Mouse (Mus musculus): ENCODE data around the gene Gfpt2. TPM values are rescaled to one million over a fixed set of nuclear protein-coding genes. Genes with fewer than 3 reads are reported as not detected.

Gene Gfpt2
- polyA plus RNA-seq, 1 experiment from 2014 or later: 4.9 TPM

DNA sequence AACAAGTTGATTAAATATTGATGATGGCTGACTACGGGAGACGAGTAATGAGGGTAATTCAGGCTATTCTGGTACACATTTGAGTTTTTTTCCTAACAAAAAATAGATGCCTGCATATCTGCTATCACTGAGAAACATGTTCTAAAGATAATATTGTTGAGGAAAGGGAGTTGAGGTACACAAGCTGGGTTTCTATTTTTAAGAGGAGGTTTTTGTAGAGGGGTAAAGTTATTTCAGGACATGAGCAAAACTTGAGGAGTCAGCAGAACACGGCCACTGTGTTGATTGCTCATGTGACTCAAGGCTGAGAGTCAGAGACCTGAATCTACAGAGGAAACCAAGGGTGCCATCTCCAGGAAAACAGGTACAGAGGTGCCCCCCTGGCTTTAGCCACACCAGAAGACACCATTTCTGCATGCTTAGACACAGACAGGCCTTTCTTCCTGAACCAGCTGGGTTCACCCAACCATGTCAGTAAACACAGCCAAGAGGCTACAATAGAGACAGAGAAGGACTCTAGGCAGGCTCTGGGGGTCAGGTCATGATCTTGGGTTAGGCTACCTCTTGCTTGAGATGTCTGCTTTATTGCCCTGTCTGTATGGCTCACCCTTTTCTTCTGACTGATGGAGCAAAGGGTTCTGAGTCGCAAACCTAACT, 13.7 kb upstream of the Gfpt2 start:
- WGBS: 81% methylated on average over 4 of the region's 4 CpGs
- ATAC-seq (ENCODE audit: low read depth): no peak
- H3K27me3 ChIP-seq (ENCODE audit: control insufficient read depth, insufficient read depth, low read length): no peaks in the 10 kb centered on the region
- no peak overlapping the region for H3K9ac ChIP-seq (replicated peaks; ENCODE audit: low read depth, low read length)
- H3K4me3 ChIP-seq (ENCODE audit: low read depth, low read length): no peak overlapping the region
- no peak overlapping the region for H3K27ac ChIP-seq (ENCODE audit: low read depth, low read length)
- H3K4me2 ChIP-seq (ENCODE audit: low read depth, low read length): no peak overlapping the region
- H3K9me3 ChIP-seq (ENCODE audit: control insufficient read depth, low read length): no peaks in the 10 kb centered on the region
- no peaks in the 10 kb centered on the region for H3K36me3 ChIP-seq (ENCODE audit: control insufficient read depth, insufficient read depth, low read length)
- no peaks in the 10 kb centered on the region for H3K4me1 ChIP-seq (ENCODE audit: control insufficient read depth, insufficient read depth, low read length)

GRCm38 (mm10) chr11:49781833-49782399, 12.1 kb upstream of the Gfpt2 start:
- no peak overlapping the region for H3K9ac ChIP-seq (replicated peaks; ENCODE audit: low read depth, low read length)
- H3K4me1 ChIP-seq (ENCODE audit: control insufficient read depth, insufficient read depth, low read length): no peaks in the 10 kb centered on the region
- ATAC-seq (ENCODE audit: low read depth): no peak
- H3K36me3 ChIP-seq (ENCODE audit: control insufficient read depth, insufficient read depth, low read length): no peaks in the 10 kb centered on the region
- no peaks in the 10 kb centered on the region for H3K9me3 ChIP-seq (ENCODE audit: control insufficient read depth, low read length)
- no peak overlapping the region for H3K27ac ChIP-seq (ENCODE audit: low read depth, low read length)
- no peak overlapping the region for H3K4me2 ChIP-seq (ENCODE audit: low read depth, low read length)
- WGBS: 81% methylated on average over 6 of the region's 6 CpGs
- no peak overlapping the region for H3K4me3 ChIP-seq (ENCODE audit: low read depth, low read length)
- no peaks in the 10 kb centered on the region for H3K27me3 ChIP-seq (ENCODE audit: control insufficient read depth, insufficient read depth, low read length)

- no peaks in the 10 kb centered on the region for H3K4me1 ChIP-seq (ENCODE audit: control insufficient read depth, insufficient read depth, low read length)
- no peak overlapping the region for H3K4me3 ChIP-seq (ENCODE audit: low read depth, low read length)
- H3K9me3 ChIP-seq (ENCODE audit: control insufficient read depth, low read length): no peaks in the 10 kb centered on the region
- H3K4me2 ChIP-seq (ENCODE audit: low read depth, low read length): no peak overlapping the region
- no peak; the same call in 1 of the 2 replicates for ATAC-seq (ENCODE audit: low read depth)
- no peak overlapping the region for H3K9ac ChIP-seq (replicated peaks; ENCODE audit: low read depth, low read length)
- peaks cover 2% of the 10 kb centered on the region for H3K27me3 ChIP-seq (ENCODE audit: control insufficient read depth, insufficient read depth, low read length)
- 4% methylated on average over 14 of the region's 14 CpGs for WGBS
- H3K27ac ChIP-seq (ENCODE audit: low read depth, low read length): no peak overlapping the region
- no peaks in the 10 kb centered on the region for H3K36me3 ChIP-seq (ENCODE audit: control insufficient read depth, insufficient read depth, low read length)
Measured at GRCm38 (mm10) chr11:49793131-49793530, 847 bp upstream of the Gfpt2 start.

- Histone ChIP-seq H3K27ac (ENCODE audit: low read depth, low read length) (no peak overlapping the region), H3K27me3 (ENCODE audit: control insufficient read depth, insufficient read depth, low read length) (peaks cover 2% of the 10 kb centered on the region), H3K36me3 (ENCODE audit: control insufficient read depth, insufficient read depth, low read length) (no peaks in the 10 kb centered on the region), H3K9me3 (ENCODE audit: control insufficient read depth, low read length) (no peaks in the 10 kb centered on the region), H3K9ac (replicated peaks; ENCODE audit: low read depth, low read length) (peak overlapping the region; percentile 68), H3K4me1 (ENCODE audit: control insufficient read depth, insufficient read depth, low read length) (no peaks in the 10 kb centered on the region), H3K4me2 (ENCODE audit: low read depth, low read length) (peak overlapping the region; percentile 96), H3K4me3 (ENCODE audit: low read depth, low read length) (peak overlapping the region; percentile 56)
- peak; percentile 15 for ATAC-seq (ENCODE audit: low read depth)
- WGBS: under 1% methylated on average over 44 of the region's 45 CpGs
Measured at GRCm38 (mm10) chr11:49794342-49795144, 565 bp downstream of the Gfpt2 start.

- Histone ChIP-seq H3K9ac (replicated peaks; ENCODE audit: low read depth, low read length) (no peak overlapping the region), H3K27me3 (ENCODE audit: control insufficient read depth, insufficient read depth, low read length) (peaks cover 2% of the 10 kb centered on the region), H3K36me3 (ENCODE audit: control insufficient read depth, insufficient read depth, low read length) (no peaks in the 10 kb centered on the region), H3K4me3 (ENCODE audit: low read depth, low read length) (no peak overlapping the region), H3K4me2 (ENCODE audit: low read depth, low read length) (no peak overlapping the region), H3K27ac (ENCODE audit: low read depth, low read length) (no peak overlapping the region), H3K4me1 (ENCODE audit: control insufficient read depth, insufficient read depth, low read length) (no peaks in the 10 kb centered on the region; the same call in 1 of the 2 replicates), H3K9me3 (ENCODE audit: control insufficient read depth, low read length) (no peaks in the 10 kb centered on the region)
- WGBS: 90% methylated on average over 6 of the region's 6 CpGs
- ATAC-seq (ENCODE audit: low read depth): no peak
Measured at GRCm38 (mm10) chr11:49798931-49799330, 5.0 kb downstream of the Gfpt2 start.

DNA sequence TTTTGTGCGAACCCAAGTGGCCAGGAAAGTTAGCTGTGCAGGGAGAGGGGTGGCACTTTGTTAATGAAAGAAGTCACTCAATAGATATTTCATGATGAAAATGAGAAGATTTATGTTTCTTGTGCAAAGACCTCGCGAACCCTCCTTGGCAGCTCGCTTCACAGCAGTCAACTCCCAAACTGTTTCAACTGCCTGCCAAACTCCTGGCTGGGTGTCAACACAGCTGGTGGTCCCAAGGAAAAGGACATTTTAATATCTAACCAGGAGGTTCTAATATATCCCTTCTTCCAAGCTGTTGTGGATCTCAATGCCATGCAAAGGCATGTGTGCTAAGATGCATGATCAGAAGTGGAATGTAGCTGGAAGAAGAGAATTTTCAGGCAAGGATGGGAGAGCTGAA, 7.5 kb downstream of the Gfpt2 start:
- H3K27ac ChIP-seq (ENCODE audit: low read depth, low read length): no peak overlapping the region

GRCm38 (mm10) chr11:49803801-49804200, 9.8 kb downstream of the Gfpt2 start:
- H3K9ac ChIP-seq (replicated peaks; ENCODE audit: low read depth, low read length): no peak overlapping the region
- H3K4me3 ChIP-seq (ENCODE audit: low read depth, low read length): no peak overlapping the region
- H3K27ac ChIP-seq (ENCODE audit: low read depth, low read length): no peak overlapping the region
- no peak overlapping the region for H3K4me2 ChIP-seq (ENCODE audit: low read depth, low read length)
- H3K4me1 ChIP-seq (ENCODE audit: control insufficient read depth, insufficient read depth, low read length): no peaks in the 10 kb centered on the region; the same call in 1 of the 2 replicates
- WGBS: 97% methylated on average over 4 of the region's 4 CpGs
- no peak for ATAC-seq (ENCODE audit: low read depth)
- no peaks in the 10 kb centered on the region for H3K36me3 ChIP-seq (ENCODE audit: control insufficient read depth, insufficient read depth, low read length)
- H3K9me3 ChIP-seq (ENCODE audit: control insufficient read depth, low read length): no peaks in the 10 kb centered on the region
- no peaks in the 10 kb centered on the region for H3K27me3 ChIP-seq (ENCODE audit: control insufficient read depth, insufficient read depth, low read length)

More for the DNA sequence above, 7.5 kb downstream of the Gfpt2 start:
- Histone ChIP-seq H3K27me3 (ENCODE audit: control insufficient read depth, insufficient read depth, low read length) (no peaks in the 10 kb centered on the region), H3K36me3 (ENCODE audit: control insufficient read depth, insufficient read depth, low read length) (no peaks in the 10 kb centered on the region), H3K9me3 (ENCODE audit: control insufficient read depth, low read length) (no peaks in the 10 kb centered on the region), H3K4me2 (ENCODE audit: low read depth, low read length) (no peak overlapping the region), H3K4me3 (ENCODE audit: low read depth, low read length) (no peak overlapping the region), H3K9ac (replicated peaks; ENCODE audit: low read depth, low read length) (no peak overlapping the region), H3K4me1 (ENCODE audit: control insufficient read depth, insufficient read depth, low read length) (no peaks in the 10 kb centered on the region; the same call in 1 of the 2 replicates)
- ATAC-seq (ENCODE audit: low read depth): no peak
- 67% methylated on average over 4 of the region's 4 CpGs for WGBS

GRCm38 (mm10) chr11:49806218-49806617, 12.2 kb downstream of the Gfpt2 start:
- WGBS: 16% methylated on average over 3 of the region's 3 CpGs
- H3K4me2 ChIP-seq (ENCODE audit: low read depth, low read length): no peak overlapping the region
- no peaks in the 10 kb centered on the region for H3K27me3 ChIP-seq (ENCODE audit: control insufficient read depth, insufficient read depth, low read length)
- no peaks in the 10 kb centered on the region for H3K36me3 ChIP-seq (ENCODE audit: control insufficient read depth, insufficient read depth, low read length)
- H3K9me3 ChIP-seq (ENCODE audit: control insufficient read depth, low read length): no peaks in the 10 kb centered on the region
- ATAC-seq (ENCODE audit: low read depth): no peak
- no peak overlapping the region for H3K27ac ChIP-seq (ENCODE audit: low read depth, low read length)
- H3K4me1 ChIP-seq (ENCODE audit: control insufficient read depth, insufficient read depth, low read length): no peaks in the 10 kb centered on the region; the same call in 1 of the 2 replicates
- H3K4me3 ChIP-seq (ENCODE audit: low read depth, low read length): no peak overlapping the region
- no peak overlapping the region for H3K9ac ChIP-seq (replicated peaks; ENCODE audit: low read depth, low read length)

DNA sequence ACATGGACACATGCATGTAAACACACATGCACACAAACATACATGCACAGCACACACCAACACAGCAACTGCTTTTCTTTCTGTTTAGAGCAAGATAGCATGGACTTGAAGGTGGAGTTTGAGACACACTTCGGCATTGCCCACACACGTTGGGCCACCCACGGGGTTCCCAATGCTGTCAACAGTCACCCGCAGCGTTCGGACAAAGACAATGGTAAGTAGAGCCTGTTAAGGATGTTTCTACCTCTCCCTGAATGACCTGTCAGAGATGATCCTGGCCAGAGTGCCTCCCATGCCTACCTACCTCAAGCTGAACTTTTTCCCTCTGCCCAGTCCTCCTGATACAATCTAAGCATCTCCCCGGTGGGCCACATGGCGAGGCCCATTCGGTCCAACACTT, 15.0 kb downstream of the Gfpt2 start:
- H3K9me3 ChIP-seq (ENCODE audit: control insufficient read depth, low read length): no peaks in the 10 kb centered on the region
- H3K27ac ChIP-seq (ENCODE audit: low read depth, low read length): no peak overlapping the region
- H3K36me3 ChIP-seq (ENCODE audit: control insufficient read depth, insufficient read depth, low read length): no peaks in the 10 kb centered on the region
- WGBS: 92% methylated on average over 9 of the region's 9 CpGs
- H3K27me3 ChIP-seq (ENCODE audit: control insufficient read depth, insufficient read depth, low read length): no peaks in the 10 kb centered on the region
- ATAC-seq (ENCODE audit: low read depth): no peak
- H3K9ac ChIP-seq (replicated peaks; ENCODE audit: low read depth, low read length): no peak overlapping the region
- H3K4me2 ChIP-seq (ENCODE audit: low read depth, low read length): no peak overlapping the region
- H3K4me1 ChIP-seq (ENCODE audit: control insufficient read depth, insufficient read depth, low read length): no peaks in the 10 kb centered on the region
- no peak overlapping the region for H3K4me3 ChIP-seq (ENCODE audit: low read depth, low read length)
